Mouse (Mus musculus) c-Kit-positive CD71-positive TER-119-positive erythroid progenitor cells, embryonic 14.5 days (primary cell): ENCODE data around the gene Mrpl52.
A peak's percentile ranks its signal among the peaks of the same experiment; 100 is the strongest.

Experiments used
- DNase-seq: peaks from one replicate; pipeline ENCODE4 v3.0.0-alpha.2; 2013; ENCODE audit warnings: low spot score

The Mrpl52 gene

GRCm38 (mm10) chr14:54426689-54427398 lies at the start of gene Mrpl52:
Gene Mrpl52 (plus strand): TSS chr14:54426909.
- peak; percentile 89 for DNase-seq

GRCm38 (mm10) chr14:54377166-54377565 lies 49.5 kb upstream of the Mrpl52 start:
- DNase-seq = no peak

- DNase-seq = no peak
Measured at GRCm38 (mm10) chr14:54379571-54379970, 47.1 kb upstream of the Mrpl52 start.

- DNase-seq = no peak
Measured at GRCm38 (mm10) chr14:54380616-54381015, 46.1 kb upstream of the Mrpl52 start.

DNA sequence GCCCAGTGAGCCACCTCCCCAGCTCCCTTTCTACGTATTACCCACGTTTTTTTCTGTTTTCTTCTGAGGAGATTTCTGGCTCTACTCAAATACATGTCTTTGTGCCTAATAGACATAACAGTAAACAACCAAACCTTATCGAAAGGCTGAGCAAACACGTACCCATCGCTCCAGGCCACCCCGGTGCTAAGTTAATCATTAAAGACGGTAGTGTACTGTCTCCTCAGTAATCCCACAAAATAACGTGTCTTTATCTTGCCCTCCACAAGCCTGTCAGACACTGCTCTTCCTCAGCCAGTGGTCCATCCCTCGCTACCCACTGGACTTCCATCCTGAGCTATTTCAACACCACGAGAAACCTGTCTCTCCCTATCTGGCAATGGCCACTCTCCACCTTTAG lies 44.9 kb upstream of the Mrpl52 start:
- DNase-seq = no peak

DNA sequence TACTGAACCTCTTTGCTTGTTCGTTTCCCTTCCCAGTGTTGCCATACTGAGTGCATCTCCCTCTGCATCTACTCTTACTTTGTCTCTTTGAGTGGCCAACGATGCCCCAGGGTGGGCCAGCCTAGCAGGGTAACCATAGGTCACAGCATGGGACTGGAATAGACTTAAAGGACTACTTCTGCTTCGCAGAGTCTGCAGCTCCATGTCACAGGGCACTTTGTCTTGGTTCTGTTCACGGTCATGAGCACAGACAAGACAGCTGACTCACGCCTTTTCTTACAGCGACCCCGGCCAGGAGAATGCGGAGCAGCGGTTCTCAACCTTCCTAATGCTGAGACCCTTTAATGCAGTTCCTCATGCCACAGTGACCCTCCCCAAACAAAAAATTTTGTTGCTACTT lies 44.1 kb upstream of the Mrpl52 start:
- no peak for DNase-seq

GRCm38 (mm10) chr14:54383355-54383771 lies 43.3 kb upstream of the Mrpl52 start:
- no peak for DNase-seq

GRCm38 (mm10) chr14:54384396-54384795 lies 42.3 kb upstream of the Mrpl52 start:
- DNase-seq = no peak

- DNase-seq = no peak
Measured at GRCm38 (mm10) chr14:54385968-54386618, 40.6 kb upstream of the Mrpl52 start.

DNA sequence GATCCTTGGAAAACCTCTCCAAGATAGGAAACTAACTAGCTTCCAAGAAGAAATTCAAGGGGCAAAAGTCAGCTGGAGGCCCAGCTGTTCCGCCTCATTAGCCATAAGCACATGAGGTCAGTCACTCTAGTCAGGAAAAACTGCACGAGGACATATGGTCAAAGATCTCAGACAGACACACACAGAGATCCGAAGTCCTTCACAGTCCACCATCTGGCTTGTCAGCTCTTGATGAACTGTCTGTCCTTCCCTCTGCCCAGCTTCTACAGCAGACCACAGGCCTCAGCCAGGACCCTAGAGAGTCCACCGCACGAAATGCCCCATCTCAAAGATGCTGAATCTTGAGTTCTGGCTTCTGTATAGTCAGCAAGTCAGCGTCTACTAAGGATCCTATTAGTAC lies 39.2 kb upstream of the Mrpl52 start:
- no peak for DNase-seq

DNA sequence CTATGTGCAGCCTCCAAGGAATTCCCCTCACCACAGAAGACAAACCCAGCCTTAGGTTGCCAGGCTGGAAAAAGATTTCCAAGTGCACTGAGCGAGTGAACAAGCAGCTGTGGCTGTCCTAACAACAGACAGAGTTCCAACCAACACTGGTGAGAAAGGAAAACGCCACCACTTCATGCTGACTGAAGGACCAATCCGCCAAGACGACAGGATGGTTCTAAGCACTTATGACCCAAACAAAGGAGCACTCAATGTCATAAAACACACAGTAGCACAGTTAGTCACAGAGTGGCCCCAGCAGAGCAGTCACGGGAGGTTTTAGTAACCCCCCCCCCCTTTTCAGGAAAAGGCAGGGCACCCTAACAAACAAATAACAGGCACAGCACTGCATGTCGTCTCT lies 35.9 kb upstream of the Mrpl52 start:
- DNase-seq = no peak

DNA sequence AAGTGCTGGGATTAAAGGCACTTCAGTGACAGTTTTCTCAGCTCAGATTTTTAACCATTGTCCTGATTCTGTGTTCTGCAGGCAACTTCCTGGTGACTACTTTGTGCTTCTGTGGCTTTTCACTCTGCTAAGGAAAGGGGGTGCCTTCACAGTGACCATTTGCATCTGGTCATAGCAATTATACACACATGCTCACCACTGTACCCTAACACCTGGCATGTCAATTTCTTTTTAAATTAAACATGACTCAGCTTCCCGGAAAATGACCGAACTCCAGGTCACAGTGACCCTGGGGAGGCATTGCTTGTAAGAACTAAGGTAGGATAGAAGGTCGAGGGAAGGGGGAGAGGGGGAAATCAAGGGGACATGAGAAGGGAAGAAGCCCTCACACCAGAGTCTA lies 32.9 kb upstream of the Mrpl52 start:
- no peak for DNase-seq

- DNase-seq = no peak
Measured at GRCm38 (mm10) chr14:54394309-54394708, 32.4 kb upstream of the Mrpl52 start.

GRCm38 (mm10) chr14:54396685-54397084 lies 30.0 kb upstream of the Mrpl52 start:
- DNase-seq = no peak

- DNase-seq = no peak
Measured at GRCm38 (mm10) chr14:54397872-54398527, 28.7 kb upstream of the Mrpl52 start.

- no peak for DNase-seq
Measured at GRCm38 (mm10) chr14:54398528-54398916, 28.2 kb upstream of the Mrpl52 start.

GRCm38 (mm10) chr14:54398921-54399382 lies 27.8 kb upstream of the Mrpl52 start:
- no peak for DNase-seq

- no peak for DNase-seq
Measured at GRCm38 (mm10) chr14:54401723-54402122, 25.0 kb upstream of the Mrpl52 start.

DNA sequence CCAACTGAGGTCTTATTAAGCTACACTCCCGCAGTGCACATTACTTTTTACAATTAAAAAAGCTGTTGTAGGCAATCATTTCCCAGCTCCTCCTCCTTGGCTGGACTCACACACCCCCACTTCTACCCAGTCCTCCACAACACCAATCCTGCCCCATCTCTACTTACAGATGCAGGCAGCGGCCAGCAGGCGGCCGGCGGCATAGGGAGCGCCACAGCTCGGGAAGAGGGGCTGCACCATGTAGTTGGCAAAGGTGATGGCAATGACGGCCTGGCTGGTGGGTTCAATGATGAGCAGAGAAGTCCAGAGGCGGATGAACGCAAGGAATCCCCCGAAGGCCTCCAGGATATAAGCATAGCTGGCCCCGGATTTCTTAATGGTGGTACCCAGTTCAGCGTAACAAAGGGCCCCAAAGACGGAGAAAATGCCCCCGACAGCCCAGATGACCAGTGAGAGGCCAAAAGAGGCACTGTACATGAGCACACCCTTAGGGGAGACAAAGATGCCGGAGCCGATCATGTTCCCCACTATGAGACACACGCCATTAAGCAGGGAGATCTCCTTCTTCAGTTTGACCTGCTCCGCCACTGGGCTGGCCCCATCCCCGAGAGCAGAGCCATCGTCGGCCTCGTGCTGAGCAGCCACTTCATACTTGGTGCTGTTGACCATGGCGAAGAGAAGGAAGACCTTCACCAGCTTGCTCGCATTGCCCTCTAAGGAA lies 18.2 kb upstream of the Mrpl52 start:
- DNase-seq = no peak

DNA sequence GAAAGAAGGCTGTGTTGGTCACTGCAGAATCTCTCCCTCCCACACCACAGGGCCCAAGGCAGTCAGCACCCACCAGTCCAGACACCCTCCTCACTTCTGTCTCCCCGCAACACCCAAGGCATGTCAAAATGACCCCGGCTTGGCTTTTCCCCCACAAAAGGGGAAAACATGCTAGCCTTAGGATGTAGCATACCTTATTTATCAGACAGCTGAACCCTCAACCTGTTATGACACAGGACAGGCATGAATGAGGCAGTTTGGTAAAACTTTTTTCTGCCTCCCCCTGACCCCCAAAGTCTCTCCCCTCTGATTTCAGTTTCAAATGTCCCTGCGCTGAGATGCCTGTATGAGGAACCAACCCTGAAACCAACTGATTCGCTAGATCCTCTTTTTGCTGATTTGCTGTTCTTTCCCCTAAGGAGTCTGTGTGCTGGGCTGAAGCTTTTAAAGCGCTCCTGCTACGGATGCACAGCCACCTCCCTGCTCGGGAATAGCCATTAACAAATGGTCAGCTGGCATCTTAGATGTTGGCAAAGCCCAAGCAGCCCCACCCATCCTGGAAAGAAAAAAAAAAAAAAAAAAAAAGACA lies 17.6 kb upstream of the Mrpl52 start:
- no peak for DNase-seq

GRCm38 (mm10) chr14:54409980-54410810 lies 16.5 kb upstream of the Mrpl52 start:
- DNase-seq = no peak
